Mouse (Mus musculus) left cerebral cortex, adult 2 months (tissue): ENCODE measurements around the gene Tgfbr2. TPM values are rescaled to one million over a fixed set of nuclear protein-coding genes. Genes with fewer than 3 reads are reported as not detected.

Experiments used
- DNase-seq, 2 experiments: peaks; one replicate each; pipeline ENCODE4 v3.0.0; 2021 to 2022; ENCODE audit warnings: low spot score in 2 of 2, mixed read lengths in 1 of 2; ENCODE audit errors: extremely low spot score in 1 of 2
- H3K27ac ChIP-seq: fragments of 200-600 bp; 2 replicates; pipeline ENCODE4 v1.8.1; 2022
- H3K4me3 ChIP-seq: fragments of 200-600 bp; 2 replicates; pipeline ENCODE4 v1.8.1; 2022
- CTCF ChIP-seq: fragments of 200-600 bp; IDR thresholded peaks from 2 replicates; pipeline ENCODE4 v1.8.1; 2022; ENCODE audit warnings: antibody characterized with exemption, mild to moderate bottlenecking, moderate library complexity
- intact Hi-C: fragments of 180-260 bp; cut with DNase I; formaldehyde crosslinking; loops from one replicate; pipeline ENCODE4 v1.15.1; 2025
- total RNA-seq, 2 experiments: library from RNA; stranded (reverse); gene quantifications; 2 replicates each; pipeline ENCODE4 v1.2.3; 2021

The Tgfbr2 gene
- total RNA-seq, 2 experiments from 2014 or later, result 10.3 to 12.6 TPM

- DNase-seq, result no peak
- intact Hi-C loops, result no loop called here
- Histone ChIP-seq H3K27ac (no peak overlapping the region), H3K4me3 (no peak overlapping the region)
- TF ChIP-seq CTCF, result no peak
Observed at GRCm38 (mm10) chr9:116192826-116193534, 17.8 kb upstream of the Tgfbr2 start.

- TF ChIP-seq CTCF, result no peak
- DNase-seq, result no peak
- intact Hi-C loops, result no loop called here
- Histone ChIP-seq H3K27ac (no peak overlapping the region), H3K4me3 (no peak overlapping the region)
Observed at GRCm38 (mm10) chr9:116192253-116192652, 17.1 kb upstream of the Tgfbr2 start.

GRCm38 (mm10) chr9:116189831-116190230 is 14.7 kb upstream of the Tgfbr2 start:
- Histone ChIP-seq H3K27ac (no peak overlapping the region), H3K4me3 (no peak overlapping the region)
- no peak for DNase-seq
- intact Hi-C loops, result no loop called here
- no peak for TF ChIP-seq CTCF

- Histone ChIP-seq H3K4me3 (no peak overlapping the region), H3K27ac (no peak overlapping the region)
- no peak for DNase-seq
- intact Hi-C loops, result no loop called here
- TF ChIP-seq CTCF, result no peak
Observed at GRCm38 (mm10) chr9:116188952-116189666, 13.9 kb upstream of the Tgfbr2 start.

GRCm38 (mm10) chr9:116187181-116187731 is 12.1 kb upstream of the Tgfbr2 start:
- no peak for TF ChIP-seq CTCF
- no peak overlapping the region for H3K27ac ChIP-seq
- no peak overlapping the region for H3K4me3 ChIP-seq
- intact Hi-C loops, result no loop called here
- DNase-seq, result no peak

- Histone ChIP-seq H3K4me3 (no peak overlapping the region), H3K27ac (no peak overlapping the region)
- DNase-seq, result no peak
- no peak for TF ChIP-seq CTCF
- intact Hi-C loops, result no loop called here
Observed at GRCm38 (mm10) chr9:116184903-116185302, 9.7 kb upstream of the Tgfbr2 start.

- Histone ChIP-seq H3K27ac (no peak overlapping the region), H3K4me3 (no peak overlapping the region)
- intact Hi-C loops, result no loop called here
- no peak for TF ChIP-seq CTCF
- DNase-seq, result no peak
Observed at GRCm38 (mm10) chr9:116183035-116183434, 7.9 kb upstream of the Tgfbr2 start.

GRCm38 (mm10) chr9:116181608-116182007 is 6.4 kb upstream of the Tgfbr2 start:
- Histone ChIP-seq H3K27ac (no peak overlapping the region), H3K4me3 (no peak overlapping the region)
- no peak for TF ChIP-seq CTCF
- intact Hi-C loops, result no loop called here
- no peak for DNase-seq

- Histone ChIP-seq H3K4me3 (no peak overlapping the region), H3K27ac (no peak overlapping the region)
- intact Hi-C loops, result no loop called here
- TF ChIP-seq CTCF, result no peak
- DNase-seq, result no peak
Observed at GRCm38 (mm10) chr9:116178151-116178550, 3.0 kb upstream of the Tgfbr2 start.

- intact Hi-C loops, result no loop called here
- DNase-seq, result no peak
- TF ChIP-seq CTCF, result no peak
- Histone ChIP-seq H3K27ac (no peak overlapping the region), H3K4me3 (no peak overlapping the region)
Observed at GRCm38 (mm10) chr9:116177108-116177507, 1.9 kb upstream of the Tgfbr2 start.

GRCm38 (mm10) chr9:116175488-116176115 is 442 bp upstream of the Tgfbr2 start:
- peak overlapping the region; percentile 73 for H3K4me3 ChIP-seq
- no peak for TF ChIP-seq CTCF
- peak overlapping the region; percentile 92 for H3K27ac ChIP-seq
- no peak for DNase-seq
- intact Hi-C loops, result no loop called here
